Mouse (Mus musculus): ENCODE data around the gene Lrch3.
A peak's percentile ranks its signal among the peaks of the same experiment; 100 is the strongest.
"Not testable (repeated sequence)": the region's sequence is repeated elsewhere in the genome, so short reads cannot be mapped to it uniquely, and the experiment has no call there.

Gene Lrch3

GRCm38 (mm10) chr16:33056786-33057185, 142.9 kb downstream of the Lrch3 start:
- no peak for DNase-seq

- DNase-seq = no peak
Observed at GRCm38 (mm10) chr16:33058033-33058432, 144.1 kb downstream of the Lrch3 start.

- DNase-seq = not testable (repeated sequence)
Observed at GRCm38 (mm10) chr16:33058656-33059055, 144.8 kb downstream of the Lrch3 start.

GRCm38 (mm10) chr16:33059471-33059870, 145.6 kb downstream of the Lrch3 start:
- no peak for DNase-seq

- DNase-seq = no peak
Observed at GRCm38 (mm10) chr16:33060926-33061325, 147.0 kb downstream of the Lrch3 start.

- DNase-seq = no peak
Observed at GRCm38 (mm10) chr16:33061400-33061799, 147.5 kb downstream of the Lrch3 start.

GRCm38 (mm10) chr16:33062024-33062681, 148.3 kb downstream of the Lrch3 start, which contains the start of gene Lmln:
Gene Lmln (plus strand): TSS chr16:33062521.
- DNase-seq = peak; percentile 88

- peak; percentile 55 for DNase-seq
Observed at GRCm38 (mm10) chr16:33062682-33063131, 148.8 kb downstream of the Lrch3 start.

- DNase-seq = no peak
Observed at GRCm38 (mm10) chr16:33063267-33063666, 149.4 kb downstream of the Lrch3 start.

- DNase-seq = no peak
Observed at GRCm38 (mm10) chr16:33064636-33065035, 150.7 kb downstream of the Lrch3 start.
